Mouse (Mus musculus): ENCODE data around the gene Fam50a. TPM values are rescaled to one million over a fixed set of nuclear protein-coding genes. Genes with fewer than 3 reads are reported as not detected.
A peak's percentile ranks its signal among the peaks of the same experiment; 100 is the strongest.

Fam50a gene
- polyA plus RNA-seq, 1 experiment from 2014 or later, result 21.9 TPM

GRCm38 (mm10) chrX:74283092-74283437, 29.8 kb upstream of the Fam50a start:
- TF ChIP-seq CTCF (IDR thresholded peaks at IDR 0.05; ENCODE audit: low read depth), result no peak
- Histone ChIP-seq H3K27me3 (ENCODE audit: insufficient read depth, low read length) (no peaks in the 10 kb centered on the region), H3K4me3 (ENCODE audit: low read depth, low read length) (peak overlapping the region; percentile 62), H3K4me1 (ENCODE audit: insufficient read depth) (peaks cover 8% of the 10 kb centered on the region; the same call in 1 of the 2 replicates), H3K27ac (ENCODE audit: low read depth) (peak overlapping the region; percentile 91), H3K9ac (replicated peaks) (peak overlapping the region; percentile 66), H3K9me3 (ENCODE audit: low read length) (no peaks in the 10 kb centered on the region), H3K4me2 (ENCODE audit: low read depth, low read length) (peak overlapping the region; percentile 76), H3K36me3 (replicated peaks; ENCODE audit: insufficient read depth, low read length) (no peaks in the 10 kb centered on the region)
- WGBS (ENCODE audit: insufficient replicate concordance), result 21% methylated on average over 5 of the region's 5 CpGs
- DNase-seq (no peak), ATAC-seq (peak; percentile 3; the same call in 1 of the 2 replicates)

DNA sequence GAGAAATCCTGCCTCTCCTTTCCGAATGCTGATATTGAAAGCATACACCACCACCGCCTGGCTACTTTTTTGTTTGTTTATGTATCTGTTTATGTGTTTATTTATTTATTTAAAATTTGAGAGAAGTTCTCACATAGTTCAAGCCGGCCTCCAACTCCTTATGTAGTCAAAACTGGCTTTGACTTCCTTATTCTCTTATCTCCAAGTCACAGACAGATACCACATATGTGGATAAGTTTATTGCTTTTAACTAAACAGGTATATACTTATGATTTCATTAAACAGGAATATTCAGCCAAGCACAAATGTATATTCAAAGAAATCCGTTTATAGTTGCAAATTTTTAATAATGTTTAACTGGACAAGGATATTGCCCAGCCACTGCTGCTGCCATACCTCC, 19.4 kb upstream of the Fam50a start:
- Histone ChIP-seq H3K4me3 (ENCODE audit: low read depth, low read length) (no peak overlapping the region), H3K27me3 (ENCODE audit: insufficient read depth, low read length) (no peaks in the 10 kb centered on the region), H3K4me1 (ENCODE audit: insufficient read depth) (0 out of 2 replicates have a peak, but pooled peaks cover 3% of the 10 kb centered on the region), H3K36me3 (replicated peaks; ENCODE audit: insufficient read depth, low read length) (0 out of 2 replicates have a peak, but pooled peaks cover 5% of the 10 kb centered on the region), H3K27ac (ENCODE audit: low read depth) (no peak overlapping the region), H3K9me3 (ENCODE audit: low read length) (no peaks in the 10 kb centered on the region), H3K9ac (replicated peaks) (no peak overlapping the region), H3K4me2 (ENCODE audit: low read depth, low read length) (no peak overlapping the region)
- TF ChIP-seq EP300 (IDR thresholded peaks at IDR 0.05; ENCODE audit: low read depth) (no peak), CTCF (IDR thresholded peaks at IDR 0.05; ENCODE audit: low read depth) (no peak)
- DNase-seq, result no peak
- ATAC-seq, result no peak
- WGBS (ENCODE audit: insufficient replicate concordance), result 58% methylated on average over 4 of the region's 4 CpGs

DNA sequence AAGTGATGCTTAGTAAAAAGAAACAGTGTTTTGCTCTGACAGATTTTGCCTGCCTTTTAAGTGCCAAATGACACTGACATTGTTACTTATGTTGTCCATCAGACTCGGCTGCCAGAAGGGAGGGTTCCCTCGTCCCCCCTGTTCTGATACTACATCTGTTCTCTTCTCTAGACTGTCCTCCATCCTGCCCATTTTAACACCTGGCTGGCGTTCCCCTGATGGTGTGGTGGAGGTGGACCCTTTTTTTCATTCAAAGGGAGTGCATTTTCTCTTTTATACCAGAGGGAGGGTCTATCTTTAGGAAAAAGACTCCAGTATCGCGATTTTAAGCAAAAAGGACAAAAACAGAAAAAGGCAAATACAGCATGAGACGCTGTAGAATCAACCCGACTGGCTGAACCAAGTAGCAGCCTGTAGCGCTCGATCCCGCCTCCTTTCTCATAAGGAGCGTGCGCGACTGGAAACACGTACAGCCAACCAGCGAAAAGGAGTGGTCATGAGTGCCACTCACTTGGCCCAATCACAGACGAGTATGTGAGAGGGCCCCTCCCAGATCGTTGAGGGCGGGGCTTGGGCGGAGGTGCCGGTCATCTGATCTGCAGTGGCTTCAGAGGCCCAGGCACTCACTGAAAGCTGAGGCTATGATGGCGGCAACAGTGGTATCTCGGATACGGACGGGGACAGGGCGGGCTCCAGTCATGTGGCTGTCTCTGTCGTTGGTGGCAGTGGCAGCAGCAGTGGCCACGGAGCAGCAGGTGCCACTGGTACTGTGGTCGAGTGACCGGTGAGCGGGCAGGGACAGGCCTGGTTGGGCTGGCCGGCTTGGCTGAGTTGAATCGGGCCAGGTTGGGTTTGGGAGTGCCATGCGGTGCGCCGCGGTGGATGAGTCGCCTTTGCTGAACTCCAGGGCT, 16.0 kb upstream of the Fam50a start, which contains the start of gene Atp6ap1:
TSS of gene Atp6ap1 (plus strand) at position 560 of the 911 bp plus-strand sequence.
- H3K36me3 ChIP-seq (replicated peaks; ENCODE audit: insufficient read depth, low read length), result peaks cover 12% of the 10 kb centered on the region; the same call in 1 of the 2 replicates
- WGBS (ENCODE audit: insufficient replicate concordance), result 20% methylated on average over 37 of the region's 37 CpGs
- peak; percentile 93 for DNase-seq

DNA sequence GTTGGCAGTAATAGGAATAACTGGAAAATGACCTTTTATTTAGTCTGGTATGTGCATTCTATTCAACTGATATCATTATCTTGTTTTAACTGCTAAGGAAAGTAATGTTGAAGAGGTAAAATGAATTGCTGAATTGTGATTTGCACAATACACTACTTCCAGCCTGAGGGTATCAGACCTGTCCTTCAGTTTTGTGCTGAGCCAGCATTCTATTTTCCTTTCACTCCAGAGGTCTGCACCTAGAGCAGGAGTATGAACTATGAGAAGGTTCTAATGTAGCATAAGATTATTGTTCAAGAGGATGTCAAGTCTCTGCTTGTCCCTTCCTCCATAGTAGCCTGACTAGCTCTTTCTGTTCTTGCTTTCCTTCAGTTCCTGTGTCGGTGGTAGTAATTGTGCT, 14.5 kb upstream of the Fam50a start:
- no peak for DNase-seq
- TF ChIP-seq CTCF (IDR thresholded peaks at IDR 0.05; ENCODE audit: low read depth) (no peak), EP300 (IDR thresholded peaks at IDR 0.05; ENCODE audit: low read depth) (no peak)
- no peaks in the 10 kb centered on the region for H3K27me3 ChIP-seq (ENCODE audit: insufficient read depth, low read length)
- H3K9me3 ChIP-seq (ENCODE audit: low read length), result no peaks in the 10 kb centered on the region
- no peak overlapping the region for H3K9ac ChIP-seq (replicated peaks)
- no peak for ATAC-seq
- H3K27ac ChIP-seq (ENCODE audit: low read depth), result no peak overlapping the region
- peaks cover 9% of the 10 kb centered on the region for H3K4me1 ChIP-seq (ENCODE audit: insufficient read depth)
- WGBS (ENCODE audit: insufficient replicate concordance), result 55% methylated on average over 1 of the region's 1 CpGs
- H3K4me3 ChIP-seq (ENCODE audit: low read depth, low read length), result no peak overlapping the region
- peak overlapping the region; percentile 42 for H3K4me2 ChIP-seq (ENCODE audit: low read depth, low read length)
- H3K36me3 ChIP-seq (replicated peaks; ENCODE audit: insufficient read depth, low read length), result peaks cover 17% of the 10 kb centered on the region

More for the DNA sequence above, 16.0 kb upstream of the Fam50a start, which contains the start of gene Atp6ap1:
- peaks cover 9% of the 10 kb centered on the region for H3K4me1 ChIP-seq (ENCODE audit: insufficient read depth)
- H3K4me2 ChIP-seq (ENCODE audit: low read depth, low read length), result peak within 1 kb of the TSS; percentile 77
- TF ChIP-seq CTCF (IDR thresholded peaks at IDR 0.05; ENCODE audit: low read depth), result no peak
- peak within 1 kb of the TSS; percentile 78 for H3K27ac ChIP-seq (ENCODE audit: low read depth)
- peak within 1 kb of the TSS; percentile 84 for H3K9ac ChIP-seq (replicated peaks)
- H3K27me3 ChIP-seq (ENCODE audit: insufficient read depth, low read length), result no peaks in the 10 kb centered on the region
- ATAC-seq, result peak; percentile 99
- H3K9me3 ChIP-seq (ENCODE audit: low read length), result no peaks in the 10 kb centered on the region
- H3K4me3 ChIP-seq (ENCODE audit: low read depth, low read length), result peak within 1 kb of the TSS; percentile 74

DNA sequence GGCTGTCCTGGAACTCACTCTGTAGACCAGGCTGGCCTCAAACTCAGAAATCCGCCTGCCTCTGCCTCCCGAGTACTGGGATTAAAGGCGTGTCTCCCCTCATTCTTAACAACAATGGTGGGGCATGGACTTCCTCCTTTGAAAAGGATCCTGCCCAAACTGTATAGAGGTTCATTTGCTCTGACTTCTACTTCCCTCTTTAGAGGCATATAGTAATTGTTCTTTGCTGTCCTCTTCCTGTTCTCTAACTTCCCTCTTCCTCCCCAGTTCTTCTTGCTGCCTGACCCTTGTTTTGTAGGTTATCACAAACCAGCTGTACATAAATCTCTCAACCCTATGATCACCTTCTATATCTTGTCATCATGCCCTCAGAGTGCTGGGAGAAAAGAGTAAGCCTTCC, 13.1 kb upstream of the Fam50a start:
- Histone ChIP-seq H3K4me2 (ENCODE audit: low read depth, low read length) (no peak overlapping the region), H3K27ac (ENCODE audit: low read depth) (peak overlapping the region; percentile 44), H3K36me3 (replicated peaks; ENCODE audit: insufficient read depth, low read length) (peaks cover 26% of the 10 kb centered on the region), H3K4me1 (ENCODE audit: insufficient read depth) (peaks cover 9% of the 10 kb centered on the region), H3K9me3 (ENCODE audit: low read length) (no peaks in the 10 kb centered on the region), H3K4me3 (ENCODE audit: low read depth, low read length) (no peak overlapping the region), H3K9ac (replicated peaks) (no peak overlapping the region), H3K27me3 (ENCODE audit: insufficient read depth, low read length) (no peaks in the 10 kb centered on the region)
- TF ChIP-seq EP300 (IDR thresholded peaks at IDR 0.05; ENCODE audit: low read depth), result no peak
- no peak for TF ChIP-seq CTCF (IDR thresholded peaks at IDR 0.05; ENCODE audit: low read depth)
- WGBS (ENCODE audit: insufficient replicate concordance), result 57% methylated on average over 3 of the region's 3 CpGs
- ATAC-seq (no peak), DNase-seq (no peak)

DNA sequence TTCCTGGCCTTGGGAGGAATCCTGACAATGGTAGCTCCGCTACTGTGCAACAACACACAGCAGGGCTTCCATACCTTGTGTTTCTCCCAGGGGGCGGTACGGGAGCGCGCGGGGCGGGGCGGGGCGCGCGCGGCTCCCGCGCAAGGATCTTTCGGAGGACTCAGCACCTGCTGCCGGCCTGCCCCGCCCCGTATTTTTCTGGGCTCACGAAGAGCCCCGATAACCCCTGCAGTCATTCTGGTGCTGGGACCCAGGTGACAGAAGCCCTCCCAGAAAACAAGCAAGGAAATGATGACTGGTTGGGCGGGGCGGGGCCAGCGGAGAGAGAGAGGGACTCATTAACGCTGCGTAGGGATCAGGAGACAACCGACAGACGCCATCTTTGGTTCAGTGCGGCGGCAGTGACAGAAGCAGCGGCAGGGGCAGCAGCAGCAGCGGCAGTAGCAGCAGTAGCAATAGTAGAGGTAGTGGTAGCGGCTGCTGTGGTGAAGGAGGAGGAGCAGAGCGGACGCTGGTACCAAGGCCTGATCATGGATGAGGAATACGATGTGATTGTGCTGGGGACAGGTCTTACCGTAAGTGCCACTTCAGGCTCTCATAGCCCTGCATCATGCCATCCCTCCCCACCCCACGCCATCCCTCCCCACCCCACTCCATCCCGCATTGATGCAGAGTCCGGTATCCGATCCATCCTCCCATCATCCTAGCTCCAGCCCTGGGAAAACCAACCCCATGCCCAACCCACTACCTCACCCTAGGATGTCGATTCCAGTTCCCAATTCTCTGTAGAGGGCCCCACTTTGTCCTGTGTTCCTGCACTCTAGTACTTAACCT, 7.7 kb upstream of the Fam50a start, which contains the start of gene Gdi1:
TSS of gene Gdi1 (plus strand) at position 132 of the 834 bp plus-strand sequence.
- peak; percentile 94 for ATAC-seq

More for the DNA sequence above, 7.7 kb upstream of the Fam50a start, which contains the start of gene Gdi1:
- H3K4me2 ChIP-seq (ENCODE audit: low read depth, low read length), result peak within 1 kb of the TSS; percentile 73
- WGBS (ENCODE audit: insufficient replicate concordance), result 10% methylated on average over 38 of the region's 41 CpGs
- peaks cover 38% of the 10 kb centered on the region for H3K36me3 ChIP-seq (replicated peaks; ENCODE audit: insufficient read depth, low read length)
- H3K4me1 ChIP-seq (ENCODE audit: insufficient read depth), result peaks cover 3% of the 10 kb centered on the region; the same call in 1 of the 2 replicates
- DNase-seq, result peak; percentile 84
- peak within 1 kb of the TSS; percentile 93 for H3K27ac ChIP-seq (ENCODE audit: low read depth)
- H3K9me3 ChIP-seq (ENCODE audit: low read length), result no peaks in the 10 kb centered on the region
- H3K9ac ChIP-seq (replicated peaks), result peak within 1 kb of the TSS; percentile 71
- H3K27me3 ChIP-seq (ENCODE audit: insufficient read depth, low read length), result no peaks in the 10 kb centered on the region
- TF ChIP-seq EP300 (IDR thresholded peaks at IDR 0.05; ENCODE audit: low read depth), result no peak; the same call in 1 of the 2 replicates
- TF ChIP-seq CTCF (IDR thresholded peaks at IDR 0.05; ENCODE audit: low read depth), result peak; percentile 51
- H3K4me3 ChIP-seq (ENCODE audit: low read depth, low read length), result peak within 1 kb of the TSS; percentile 70

Data from liver, postnatal 0 days (tissue).